Mouse (Mus musculus) left cerebral cortex, adult 6 months (tissue): ENCODE results near the gene C2cd4c. TPM values are rescaled to one million over a fixed set of nuclear protein-coding genes. Genes with fewer than 3 reads are reported as not detected.

Source experiments
- long read RNA-seq, 2 experiments: library from polyadenylated mRNA; unstranded; transcript quantifications; one replicate each; pipeline ENCODE4 v2.0.0; 2019 to 2020
- polyA plus RNA-seq: library from polyadenylated mRNA; unstranded; fragments of <200 nt; fragmentation: Nextera tagmentation; gene quantifications from 2 replicates; pipeline ENCODE4 v1.2.3, GENCODE M21; 2021

C2cd4c gene
- polyA plus RNA-seq = 0.83 and 1.3 TPM in 2 replicates
- long read RNA-seq, experiment 1 = 0 reads
- long read RNA-seq, experiment 2, partial matches to known transcripts = 0 of 2 reads
- long read RNA-seq, experiment 2, other reads (novel, unspliced or antisense) = 1 of 2 reads

DNA sequence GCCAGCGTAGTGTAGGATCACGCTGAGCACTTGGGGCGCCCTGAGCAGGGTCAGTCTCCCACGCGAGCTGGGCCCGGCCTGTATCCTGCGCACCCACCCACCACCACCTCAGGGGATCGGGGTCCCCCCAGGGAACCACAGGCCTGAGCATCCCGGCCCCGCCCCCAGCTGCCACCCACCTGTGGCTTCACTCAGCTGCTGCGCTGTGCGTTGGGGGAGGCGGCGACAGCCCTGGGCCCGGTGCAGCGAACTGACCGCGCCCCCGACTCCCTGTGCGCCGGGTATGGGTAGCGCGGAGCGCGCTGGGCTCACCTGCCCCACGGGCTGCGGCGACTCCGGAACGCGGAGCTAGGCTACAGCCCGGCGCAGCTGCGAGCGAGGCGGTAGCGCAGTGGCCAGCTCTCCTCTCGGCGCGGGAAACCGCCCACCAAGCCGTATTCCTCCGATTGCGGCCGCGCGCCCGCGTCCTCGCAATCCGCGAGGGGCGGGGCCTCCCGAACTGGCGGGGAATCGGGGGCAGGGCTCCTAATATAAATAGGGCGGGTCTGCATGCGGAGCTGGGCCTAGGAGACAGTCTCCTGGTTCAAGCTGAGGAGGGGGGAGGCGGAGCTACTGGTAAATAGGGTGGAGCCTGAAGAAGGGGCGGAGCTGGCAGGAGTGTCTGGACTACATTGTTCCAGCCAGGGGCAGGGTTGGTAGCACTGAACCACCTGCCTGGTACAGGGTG is at the start of gene C2cd4c:
C2cd4c (minus strand) TSS at position 448 of the 727 bp plus-strand sequence.

GRCm38 (mm10) chr10:79645711-79646110 is 31.9 kb upstream of the C2cd4c start, which contains the start of gene Odf3l2:
Gene Odf3l2 (minus strand): TSS chr10:79645738.

GRCm38 (mm10) chr10:79637128-79638110 is 23.6 kb upstream of the C2cd4c start, which contains the start of gene Shc2:
Gene Shc2 (minus strand): TSS chr10:79637918.

GRCm38 (mm10) chr10:79587061-79587751 is 26.6 kb downstream of the C2cd4c start, which contains the start of gene Theg:
Gene Theg (minus strand): TSS chr10:79587331.

Other genes with a start within 250 kb of the C2cd4c start
- not detected in 2 replicates for gene Vmn2r83, start 145.3 kb downstream of the C2cd4c start, polyA plus RNA-seq
- gene Plpp2, start 80.2 kb downstream of the C2cd4c start, polyA plus RNA-seq = 6.0 and 8.3 TPM in 2 replicates
- gene Mier2, start 58.8 kb downstream of the C2cd4c start, polyA plus RNA-seq = 23.5 and 23.7 TPM in 2 replicates
- 1.4 and 2.3 TPM in 2 replicates for gene Theg, start 26.7 kb downstream of the C2cd4c start, polyA plus RNA-seq
- gene Shc2, start 23.9 kb upstream of the C2cd4c start, polyA plus RNA-seq = 2.0 and 14.5 TPM in 2 replicates
- gene Odf3l2, start 31.7 kb upstream of the C2cd4c start, polyA plus RNA-seq = 0.27 and 0.31 TPM in 2 replicates
- gene Madcam1, start 50.5 kb upstream of the C2cd4c start, polyA plus RNA-seq = not detected in 2 replicates
- 153 and 198 TPM in 2 replicates for gene Tpgs1, start 55.3 kb upstream of the C2cd4c start, polyA plus RNA-seq
- 20.2 and 34.0 TPM in 2 replicates for gene Cdc34, start 68.2 kb upstream of the C2cd4c start, polyA plus RNA-seq
- gene Gzmm, start 75.0 kb upstream of the C2cd4c start, polyA plus RNA-seq = 0.33 and 0.59 TPM in 2 replicates
- 1,192 and 1,209 TPM in 2 replicates for gene Bsg, start 90.5 kb upstream of the C2cd4c start, polyA plus RNA-seq
- gene Hcn2, start 102.6 kb upstream of the C2cd4c start, polyA plus RNA-seq = 2.8 and 11.0 TPM in 2 replicates
- 16.1 and 23.3 TPM in 2 replicates for gene Polrmt, start 132.6 kb upstream of the C2cd4c start, polyA plus RNA-seq
- 5.9 and 7.2 TPM in 2 replicates for gene Fgf22, start 141.1 kb upstream of the C2cd4c start, polyA plus RNA-seq
- 8.2 and 82.8 TPM in 2 replicates for gene Rnf126, start 152.9 kb upstream of the C2cd4c start, polyA plus RNA-seq
- 1.2 and 1.8 TPM in 2 replicates for gene Fstl3, start 163.2 kb upstream of the C2cd4c start, polyA plus RNA-seq
- 1.1 and 2.3 TPM in 2 replicates for gene Prss57, start 176.9 kb upstream of the C2cd4c start, polyA plus RNA-seq
- 53.6 and 165 TPM in 2 replicates for gene Palm, start 179.5 kb upstream of the C2cd4c start, polyA plus RNA-seq
- gene Misp, start 207.0 kb upstream of the C2cd4c start, polyA plus RNA-seq = 0.13 and 0.25 TPM in 2 replicates
- 15.2 and 16.7 TPM in 2 replicates for gene Ptbp1, start 240.4 kb upstream of the C2cd4c start, polyA plus RNA-seq